Mouse (Mus musculus) thymus, postnatal 14 days (tissue): ENCODE measurements around the gene Gm44596.
"Not testable (repeated sequence)": the region's sequence is repeated elsewhere in the genome, so short reads cannot be mapped to it uniquely, and the experiment has no call there.

Experiments
- DNase-seq: peaks from one replicate; pipeline ENCODE4 v3.0.0; 2021

The Gm44596 gene

GRCm38 (mm10) chr6:128375192-128375591 lies at the start of gene Gm44596, which contains the start of gene Tex52:
Gene Gm44596, plus strand, starts transcription at chr6:128375503.
Gene Tex52, plus strand, starts transcription at chr6:128375456.
- no peak for DNase-seq

DNA sequence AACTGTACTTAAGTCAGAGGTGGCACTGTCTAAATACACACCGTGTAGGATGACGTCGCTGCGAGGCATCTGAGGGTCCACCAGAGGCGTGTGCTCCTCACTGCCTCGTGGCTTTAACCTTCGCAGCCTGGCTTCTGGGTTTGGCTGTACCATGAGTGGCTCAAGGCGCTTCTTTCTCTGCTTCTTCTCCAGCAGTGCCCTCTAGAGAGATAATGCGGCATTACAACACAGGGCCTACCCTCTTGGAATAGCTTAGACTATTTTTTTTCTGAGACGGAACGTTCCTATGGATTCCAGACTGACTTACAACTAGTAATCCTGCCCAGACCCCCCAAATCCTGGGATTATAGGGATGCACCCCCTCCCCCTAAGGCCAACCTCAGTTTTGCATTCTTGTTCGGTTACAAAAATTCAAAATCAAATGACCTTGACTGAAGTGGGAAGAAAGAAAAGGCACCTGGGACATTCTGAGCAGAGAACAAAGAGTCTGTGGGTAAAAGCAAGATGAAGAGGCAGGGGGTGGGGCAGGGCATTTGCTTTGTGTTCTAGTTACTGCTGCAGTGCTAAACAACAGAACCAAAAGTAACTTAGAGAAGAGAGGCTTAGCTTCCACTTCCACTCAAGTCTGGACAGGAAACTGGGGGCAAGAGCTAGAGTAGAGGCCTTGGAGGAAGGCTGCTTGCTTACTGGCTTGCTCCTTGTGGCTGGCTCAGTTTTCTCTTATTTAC lies 40.7 kb upstream of the Gm44596 start:
- peak; percentile 73 for DNase-seq

DNA sequence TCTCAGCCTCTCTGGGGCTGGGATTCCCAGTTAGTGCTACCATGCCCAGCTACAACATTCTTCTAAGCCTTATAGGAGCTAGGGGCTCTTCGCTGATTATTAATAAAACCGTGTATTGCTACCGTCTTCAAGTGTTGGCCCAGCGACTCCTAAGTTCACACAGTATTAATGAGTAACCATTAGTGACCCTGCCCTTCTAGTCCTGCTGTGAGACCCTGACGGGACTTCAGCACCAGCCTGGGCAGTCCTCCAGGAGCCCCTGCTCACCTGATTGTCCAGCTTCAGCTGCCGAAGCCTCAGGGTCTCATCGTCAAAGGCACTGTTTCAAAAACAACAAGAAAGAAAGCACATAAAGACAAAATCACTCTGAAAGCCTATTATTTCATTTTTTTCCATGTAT lies 37.8 kb upstream of the Gm44596 start:
- DNase-seq = no peak

- no peak for DNase-seq
Observed at GRCm38 (mm10) chr6:128338876-128339275, 36.4 kb upstream of the Gm44596 start.

DNA sequence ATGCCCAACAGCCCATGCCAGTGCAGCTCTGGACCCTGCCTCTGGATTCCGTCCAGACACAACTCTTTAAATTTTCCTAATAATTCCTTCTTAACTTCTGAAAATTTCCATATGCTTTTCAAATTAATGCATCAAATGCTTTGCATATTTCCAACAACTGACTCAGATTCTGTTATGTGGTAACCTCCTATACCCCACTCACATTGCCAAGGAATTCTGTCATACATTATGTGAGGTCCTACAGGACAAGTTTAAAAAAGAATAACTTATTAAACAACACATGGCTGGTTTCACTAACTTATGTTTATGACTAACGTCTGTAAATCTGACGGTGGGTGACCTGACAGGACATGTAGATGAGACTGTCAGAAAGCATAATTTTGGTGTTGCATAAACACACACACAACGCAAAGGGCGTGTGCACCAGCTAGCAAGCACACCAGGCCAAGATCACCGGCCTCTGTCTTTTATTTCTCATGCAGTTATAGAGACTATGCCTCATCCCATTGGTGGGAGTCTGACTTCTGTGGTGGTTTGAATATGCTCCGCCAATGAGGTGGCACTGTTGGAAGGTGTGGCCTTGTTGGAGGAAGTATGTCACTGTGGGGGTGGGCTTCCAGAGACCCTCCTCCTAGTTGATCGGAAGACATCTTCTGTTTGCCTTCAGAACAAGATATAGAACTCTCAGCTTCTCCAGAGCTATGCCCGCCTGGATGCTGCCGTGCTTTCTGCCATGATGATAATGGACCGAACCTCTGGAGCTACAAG lies 33.2 kb upstream of the Gm44596 start:
- no peak for DNase-seq

DNA sequence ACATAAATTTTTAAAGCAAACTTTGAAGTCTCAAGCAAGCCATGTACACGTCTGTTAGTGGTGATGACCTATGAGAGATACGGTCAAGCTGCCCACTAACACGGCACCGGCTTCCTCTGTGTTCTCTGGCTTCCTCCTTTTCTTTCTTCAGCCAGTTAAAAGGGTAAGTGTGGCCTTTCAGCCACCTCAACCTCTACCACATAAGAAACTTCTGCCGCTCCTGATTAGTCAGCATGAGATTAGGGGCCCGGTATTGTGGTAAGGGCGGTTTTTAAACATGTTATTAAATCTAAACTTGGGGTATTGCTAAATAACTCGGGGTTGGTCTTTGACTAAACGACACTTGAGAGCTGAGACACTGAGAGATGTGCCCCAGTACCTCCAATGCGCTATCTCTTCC lies 29.7 kb upstream of the Gm44596 start:
- no peak for DNase-seq

GRCm38 (mm10) chr6:128346782-128347181 lies 28.5 kb upstream of the Gm44596 start:
- no peak for DNase-seq

DNA sequence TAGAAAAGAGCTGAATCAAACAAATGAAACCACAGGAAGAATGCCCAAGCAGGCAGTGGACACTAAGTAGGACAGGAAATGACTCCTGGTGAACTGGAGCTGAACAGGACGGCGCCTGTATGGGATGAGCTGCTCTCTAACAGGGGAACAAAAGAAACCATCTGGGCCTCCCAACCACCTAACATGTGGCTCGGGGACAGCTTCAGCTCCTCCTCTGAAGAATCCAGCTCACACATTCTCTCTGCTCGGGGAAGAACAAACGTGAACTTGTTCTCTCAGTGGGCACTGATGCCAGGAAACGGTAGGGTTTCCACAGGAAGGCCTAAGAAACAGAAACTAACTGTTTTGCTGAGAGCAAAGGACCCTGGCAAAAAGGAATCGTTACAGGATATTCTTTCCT lies 25.6 kb upstream of the Gm44596 start:
- no peak for DNase-seq

GRCm38 (mm10) chr6:128354140-128354539 lies 21.2 kb upstream of the Gm44596 start:
- no peak for DNase-seq

DNA sequence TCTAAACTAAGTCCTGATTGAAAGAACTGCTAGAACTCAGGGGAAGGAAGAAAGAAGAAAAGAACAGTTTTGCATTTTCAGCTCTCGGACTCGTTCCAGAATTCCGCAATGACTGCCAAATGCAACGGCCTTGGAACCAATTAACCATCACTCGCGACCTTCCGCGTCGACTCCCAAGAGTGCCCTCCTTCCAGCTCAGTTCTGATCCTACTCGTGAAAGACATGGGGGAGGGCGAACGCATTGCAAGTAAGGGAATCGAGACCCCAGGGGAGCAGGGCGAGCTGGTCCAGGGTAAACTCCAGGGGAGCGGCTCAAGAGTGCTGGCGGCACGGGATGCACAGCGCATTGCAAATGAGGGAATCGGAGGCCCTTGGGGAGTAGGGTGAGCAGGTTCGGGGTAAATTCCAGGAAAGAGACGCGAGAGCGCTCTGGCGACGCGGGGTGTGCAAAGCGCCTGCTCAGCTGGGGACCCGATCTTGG lies 20.1 kb upstream of the Gm44596 start:
- DNase-seq = no peak

DNA sequence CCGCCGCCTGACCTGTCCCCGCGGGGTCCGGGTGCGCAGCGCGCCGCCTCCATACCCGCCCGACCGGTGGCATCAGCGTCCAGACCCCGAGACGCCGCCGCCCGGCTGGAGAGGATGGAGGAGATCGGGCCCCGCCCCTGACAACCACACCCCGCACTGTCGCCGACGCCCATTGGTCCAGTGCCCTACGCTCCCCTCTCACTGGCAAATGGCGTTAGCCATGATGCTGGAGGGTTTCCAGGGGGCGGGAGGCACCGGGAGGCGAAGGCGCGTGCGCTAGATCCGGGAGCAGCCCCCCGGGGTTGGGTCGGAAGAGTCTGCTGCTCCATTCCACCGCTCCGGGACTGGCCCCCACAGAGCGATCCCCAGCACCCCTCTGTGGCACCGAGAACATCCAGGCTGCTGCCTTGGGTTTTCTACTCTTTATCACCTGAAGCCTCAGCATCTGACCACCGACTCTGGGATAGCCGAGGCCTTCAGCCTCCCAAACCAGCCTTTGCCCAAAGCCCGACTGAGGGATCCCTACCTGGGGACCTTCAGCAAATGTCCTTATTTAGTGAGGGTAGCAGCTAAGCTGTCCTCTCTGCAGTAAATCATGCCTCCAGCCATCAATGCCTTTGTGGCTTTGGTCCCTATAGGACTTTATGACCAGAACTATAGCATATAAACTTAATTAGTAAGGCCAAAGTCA lies 19.4 kb upstream of the Gm44596 start, which contains the start of gene Tulp3:
Gene Tulp3 (minus strand): TSS at position 126 of the 691 bp plus-strand sequence.
- DNase-seq = peak; percentile 92

GRCm38 (mm10) chr6:128358999-128359398 lies 16.3 kb upstream of the Gm44596 start:
- DNase-seq = peak; percentile 74

- no peak for DNase-seq
Observed at GRCm38 (mm10) chr6:128361901-128362300, 13.4 kb upstream of the Gm44596 start.

- peak; percentile 89 for DNase-seq
Observed at GRCm38 (mm10) chr6:128362381-128363006, 12.8 kb upstream of the Gm44596 start, which contains the start of the genes Rhno1 and Foxm1. Gene Rhno1, minus strand, starts transcription at chr6:128362911. Gene Foxm1, plus strand, starts transcription at chr6:128362967.

- DNase-seq = no peak
Observed at GRCm38 (mm10) chr6:128363007-128363825, 12.1 kb upstream of the Gm44596 start.

- DNase-seq = no peak
Observed at GRCm38 (mm10) chr6:128364721-128365120, 10.6 kb upstream of the Gm44596 start.

DNA sequence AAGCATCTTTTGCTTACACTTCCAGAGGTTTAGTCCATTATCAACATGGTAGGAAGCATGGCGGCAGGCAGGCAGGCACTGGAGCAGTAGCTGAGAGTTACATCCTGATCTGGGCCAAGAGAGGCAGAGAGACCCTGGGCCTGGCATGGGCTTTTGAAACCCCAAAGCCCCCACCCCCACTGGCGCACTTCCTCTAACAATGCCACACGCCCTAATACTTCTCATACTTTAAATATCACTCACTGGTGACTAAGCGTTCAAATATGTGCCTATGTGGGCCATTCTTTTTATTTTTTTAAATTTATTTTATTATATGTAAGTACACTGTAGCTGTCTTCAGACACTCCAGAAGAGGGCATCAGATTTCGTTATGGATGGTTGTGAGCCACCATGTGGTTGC lies 8.8 kb upstream of the Gm44596 start:
- DNase-seq = no peak

DNA sequence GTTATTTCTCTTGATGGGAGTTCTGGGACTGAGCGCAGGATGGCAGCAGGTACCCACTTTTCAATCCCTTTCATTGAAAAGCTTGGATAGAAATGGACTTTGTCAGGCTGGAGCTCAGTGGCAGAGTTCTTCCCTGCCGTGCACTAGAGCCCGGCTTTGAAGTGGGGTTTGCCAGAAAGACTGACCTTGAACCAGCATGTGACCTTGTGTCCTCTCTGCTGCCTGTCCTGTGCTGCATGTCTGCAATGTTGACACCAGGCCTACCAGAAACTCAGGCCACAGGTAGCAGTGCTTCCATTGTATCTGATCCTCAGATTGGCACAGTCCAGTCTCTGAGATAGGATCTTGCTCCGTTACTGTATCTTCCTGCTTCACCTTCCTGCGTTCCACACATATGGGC lies 5.3 kb upstream of the Gm44596 start:
- DNase-seq = no peak

- DNase-seq = no peak
Observed at GRCm38 (mm10) chr6:128376371-128377085, 1.2 kb downstream of the Gm44596 start.

DNA sequence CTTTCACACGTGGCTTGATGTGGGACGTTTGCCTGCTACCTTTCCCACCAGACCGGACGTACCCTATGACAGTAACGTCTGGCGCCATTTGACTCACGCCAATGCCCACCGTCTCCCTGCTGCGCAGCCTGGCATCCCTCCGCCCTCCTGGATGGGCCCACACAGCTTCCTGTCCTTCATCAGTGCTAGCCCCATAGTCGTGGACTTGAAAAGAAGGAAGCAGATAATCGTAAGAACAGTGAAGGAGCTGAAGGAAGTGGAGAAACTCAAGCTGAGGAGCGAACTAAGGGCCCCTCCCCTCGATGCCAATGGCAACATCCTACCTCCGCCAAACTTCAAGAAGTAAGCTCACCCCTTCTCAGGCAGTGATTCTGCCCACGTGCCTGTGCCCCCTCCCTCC lies 4.3 kb downstream of the Gm44596 start:
- DNase-seq = no peak

DNA sequence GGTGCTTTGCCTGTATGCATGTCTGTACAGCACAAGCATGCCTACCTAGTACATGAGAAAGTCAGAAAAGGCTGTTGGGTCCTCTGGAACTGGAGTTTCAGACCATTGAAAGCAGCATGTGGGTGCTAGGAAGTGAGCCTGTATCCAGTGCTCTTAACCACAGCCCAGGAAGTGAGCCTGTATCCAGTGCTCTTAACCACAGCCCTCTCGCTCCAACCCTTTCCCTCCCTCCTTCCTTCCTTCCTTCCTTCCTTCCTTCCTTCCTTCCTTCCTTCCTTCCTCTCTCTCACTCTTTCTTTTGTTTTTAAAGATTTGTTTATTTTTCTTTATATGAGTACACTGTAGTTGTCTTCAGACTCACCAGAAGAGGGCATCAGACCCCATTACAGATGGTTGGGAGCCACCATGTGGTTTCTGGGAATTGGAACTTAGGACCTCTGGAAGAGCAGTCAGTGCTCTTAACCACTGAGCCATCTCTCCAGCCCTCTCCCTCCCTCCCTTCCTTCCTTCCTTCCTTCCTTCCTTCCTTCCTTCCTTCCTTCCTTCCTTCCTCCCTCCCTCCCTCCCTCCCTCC lies 5.4 kb downstream of the Gm44596 start:
- not testable (repeated sequence) for DNase-seq
